Mouse (Mus musculus): ENCODE results near the gene Fbxo7. TPM values are rescaled to one million over a fixed set of nuclear protein-coding genes. Genes with fewer than 3 reads are reported as not detected.
A peak's percentile ranks its signal among the peaks of the same experiment; 100 is the strongest.

Fbxo7 gene
- polyA plus RNA-seq, 1 experiment, result 15.5 TPM

- TF ChIP-seq CTCF (IDR thresholded peaks at IDR 0.05; ENCODE audit: borderline replicate concordance, insufficient read depth, low read length), result no peak
- no peak for TF ChIP-seq POLR2A (IDR thresholded peaks at IDR 0.05; ENCODE audit: low read depth, low read length)
- Histone ChIP-seq H3K4me1 (ENCODE audit: control insufficient read depth, insufficient read depth, low read length) (no peaks in the 10 kb centered on the region), H3K27ac (ENCODE audit: insufficient read depth, low read length) (no peak overlapping the region), H3K4me3 (ENCODE audit: insufficient read depth, low read length) (no peak overlapping the region)
Measured at GRCm38 (mm10) chr10:86074134-86074533, 52.4 kb downstream of the Fbxo7 start.

- H3K4me3 ChIP-seq (ENCODE audit: insufficient read depth, low read length), result no peak overlapping the region
- no peak overlapping the region for H3K27ac ChIP-seq (ENCODE audit: insufficient read depth, low read length)
- TF ChIP-seq POLR2A (IDR thresholded peaks at IDR 0.05; ENCODE audit: low read depth, low read length) (no peak), CTCF (IDR thresholded peaks at IDR 0.05; ENCODE audit: borderline replicate concordance, insufficient read depth, low read length) (no peak)
- H3K4me1 ChIP-seq (ENCODE audit: control insufficient read depth, insufficient read depth, low read length), result no peaks in the 10 kb centered on the region
Measured at GRCm38 (mm10) chr10:86074971-86075711, 53.4 kb downstream of the Fbxo7 start.

GRCm38 (mm10) chr10:86077272-86077671 is 55.5 kb downstream of the Fbxo7 start:
- no peak overlapping the region for H3K27ac ChIP-seq (ENCODE audit: insufficient read depth, low read length)
- no peaks in the 10 kb centered on the region for H3K4me1 ChIP-seq (ENCODE audit: control insufficient read depth, insufficient read depth, low read length)
- no peak overlapping the region for H3K4me3 ChIP-seq (ENCODE audit: insufficient read depth, low read length)
- TF ChIP-seq POLR2A (IDR thresholded peaks at IDR 0.05; ENCODE audit: low read depth, low read length), result no peak
- no peak for TF ChIP-seq CTCF (IDR thresholded peaks at IDR 0.05; ENCODE audit: borderline replicate concordance, insufficient read depth, low read length)

GRCm38 (mm10) chr10:86078761-86079160 is 57.0 kb downstream of the Fbxo7 start:
- Histone ChIP-seq H3K27ac (ENCODE audit: insufficient read depth, low read length) (no peak overlapping the region), H3K4me1 (ENCODE audit: control insufficient read depth, insufficient read depth, low read length) (no peaks in the 10 kb centered on the region), H3K4me3 (ENCODE audit: insufficient read depth, low read length) (no peak overlapping the region)
- TF ChIP-seq CTCF (IDR thresholded peaks at IDR 0.05; ENCODE audit: borderline replicate concordance, insufficient read depth, low read length) (no peak), POLR2A (IDR thresholded peaks at IDR 0.05; ENCODE audit: low read depth, low read length) (no peak)

- Histone ChIP-seq H3K4me3 (ENCODE audit: insufficient read depth, low read length) (no peak overlapping the region), H3K27ac (ENCODE audit: insufficient read depth, low read length) (no peak overlapping the region), H3K4me1 (ENCODE audit: control insufficient read depth, insufficient read depth, low read length) (no peaks in the 10 kb centered on the region)
- TF ChIP-seq CTCF (IDR thresholded peaks at IDR 0.05; ENCODE audit: borderline replicate concordance, insufficient read depth, low read length) (no peak), POLR2A (IDR thresholded peaks at IDR 0.05; ENCODE audit: low read depth, low read length) (no peak)
Measured at GRCm38 (mm10) chr10:86079921-86080320, 58.1 kb downstream of the Fbxo7 start.

GRCm38 (mm10) chr10:86091919-86092318 is 70.1 kb downstream of the Fbxo7 start:
- TF ChIP-seq POLR2A (IDR thresholded peaks at IDR 0.05; ENCODE audit: low read depth, low read length), result no peak
- TF ChIP-seq CTCF (IDR thresholded peaks at IDR 0.05; ENCODE audit: borderline replicate concordance, insufficient read depth, low read length), result no peak
- no peak overlapping the region for H3K4me3 ChIP-seq (ENCODE audit: insufficient read depth, low read length)
- no peaks in the 10 kb centered on the region for H3K4me1 ChIP-seq (ENCODE audit: control insufficient read depth, insufficient read depth, low read length)
- H3K27ac ChIP-seq (ENCODE audit: insufficient read depth, low read length), result no peak overlapping the region

- no peak overlapping the region for H3K27ac ChIP-seq (ENCODE audit: insufficient read depth, low read length)
- H3K4me3 ChIP-seq (ENCODE audit: insufficient read depth, low read length), result no peak overlapping the region
- TF ChIP-seq CTCF (IDR thresholded peaks at IDR 0.05; ENCODE audit: borderline replicate concordance, insufficient read depth, low read length), result no peak
- TF ChIP-seq POLR2A (IDR thresholded peaks at IDR 0.05; ENCODE audit: low read depth, low read length), result no peak
- H3K4me1 ChIP-seq (ENCODE audit: control insufficient read depth, insufficient read depth, low read length), result no peaks in the 10 kb centered on the region
Measured at GRCm38 (mm10) chr10:86093109-86094035, 71.6 kb downstream of the Fbxo7 start.

GRCm38 (mm10) chr10:86098363-86098762 is 76.6 kb downstream of the Fbxo7 start:
- Histone ChIP-seq H3K4me3 (ENCODE audit: insufficient read depth, low read length) (no peak overlapping the region), H3K4me1 (ENCODE audit: control insufficient read depth, insufficient read depth, low read length) (peaks cover 5% of the 10 kb centered on the region; the same call in 1 of the 2 replicates), H3K27ac (ENCODE audit: insufficient read depth, low read length) (no peak overlapping the region)
- TF ChIP-seq CTCF (IDR thresholded peaks at IDR 0.05; ENCODE audit: borderline replicate concordance, insufficient read depth, low read length) (no peak), POLR2A (IDR thresholded peaks at IDR 0.05; ENCODE audit: low read depth, low read length) (no peak)

GRCm38 (mm10) chr10:86100281-86100851 is 78.6 kb downstream of the Fbxo7 start:
- H3K4me1 ChIP-seq (ENCODE audit: control insufficient read depth, insufficient read depth, low read length), result peaks cover 5% of the 10 kb centered on the region; the same call in 1 of the 2 replicates
- peak overlapping the region; percentile 93 for H3K27ac ChIP-seq (ENCODE audit: insufficient read depth, low read length)
- TF ChIP-seq CTCF (IDR thresholded peaks at IDR 0.05; ENCODE audit: borderline replicate concordance, insufficient read depth, low read length) (no peak), POLR2A (IDR thresholded peaks at IDR 0.05; ENCODE audit: low read depth, low read length) (no peak)
- H3K4me3 ChIP-seq (ENCODE audit: insufficient read depth, low read length), result no peak overlapping the region

Other genes with a start within 250 kb of the Fbxo7 start
- 39.7 and 51.3 TPM in 2 replicates for gene Pwp1, start 192.5 kb upstream of the Fbxo7 start, polyA plus RNA-seq (2011; ENCODE audit: insufficient read length, low read depth, missing spikeins)
- gene Prdm4, start 104.8 kb upstream of the Fbxo7 start, polyA plus RNA-seq (2011; ENCODE audit: insufficient read length, low read depth, missing spikeins), result 34.2 and 34.8 TPM in 2 replicates
- not detected in 2 replicates for gene Ascl4, start 94.3 kb upstream of the Fbxo7 start, polyA plus RNA-seq (2011; ENCODE audit: insufficient read length, low read depth, missing spikeins)
- gene Rtcb, start 64.1 kb upstream of the Fbxo7 start, polyA plus RNA-seq (2011; ENCODE audit: insufficient read length, low read depth, missing spikeins), result 110 and 115 TPM in 2 replicates
- gene Bpifc, start 10.1 kb upstream of the Fbxo7 start, polyA plus RNA-seq (2011; ENCODE audit: insufficient read length, low read depth, missing spikeins), result not detected in 2 replicates

Data from embryonic fibroblast, embryonic 13.5 days (primary cell).